Mouse (Mus musculus) limb, embryonic 11.5 days (tissue): ENCODE measurements around the gene Crb1. TPM values are rescaled to one million over a fixed set of nuclear protein-coding genes. Genes with fewer than 3 reads are reported as not detected.
A peak's percentile ranks its signal among the peaks of the same experiment; 100 is the strongest.

Source experiments
- ATAC-seq: fragments of 200-750 bp; cut with Nextera tagmentation; 2 replicates; pipeline ENCODE4 v1.8.0; 2017; ENCODE audit warnings: low read depth; ENCODE audit not compliant: insufficient number of reproducible peaks, low FRiP score, low TSS enrichment
- DNase-seq: peaks from one replicate; pipeline ENCODE4 v3.0.0-alpha.2; 2015; ENCODE audit warnings: low spot score
- H3K27ac ChIP-seq: fragments of 300-500 bp; sonication (generic); replicated peaks from 2 replicates; pipeline ENCODE4 v1.5.1; 2014; ENCODE audit warnings: low read depth, mild to moderate bottlenecking, low read length
- H3K27me3 ChIP-seq: fragments of 300-500 bp; sonication (generic); 2 replicates; pipeline ENCODE4 v1.6.1; 2014; ENCODE audit warnings: mild to moderate bottlenecking, low read length, mixed read lengths; ENCODE audit not compliant: control insufficient read depth, insufficient read depth
- H3K36me3 ChIP-seq: fragments of 300-500 bp; sonication (generic); 2 replicates; pipeline ENCODE4 v1.6.1; 2014; ENCODE audit warnings: mild to moderate bottlenecking, low read length, moderate library complexity, mixed read lengths; ENCODE audit not compliant: control insufficient read depth, insufficient read depth
- H3K4me1 ChIP-seq: fragments of 300-500 bp; sonication (generic); 2 replicates; pipeline ENCODE4 v1.6.1; 2014; ENCODE audit warnings: low read length, mixed read lengths; ENCODE audit not compliant: control insufficient read depth, insufficient read depth
- H3K4me2 ChIP-seq: fragments of 300-500 bp; sonication (generic); 2 replicates; pipeline ENCODE4 v1.6.1; 2014; ENCODE audit warnings: low read depth, mild to moderate bottlenecking, moderate library complexity; ENCODE audit not compliant: severe bottlenecking
- H3K4me3 ChIP-seq: fragments of 300-500 bp; sonication (generic); 2 replicates; pipeline ENCODE4 v1.5.1; 2014; ENCODE audit warnings: low read depth, low read length
- H3K9ac ChIP-seq: fragments of 300-500 bp; sonication (generic); 2 replicates; pipeline ENCODE4 v1.6.1; 2014; ENCODE audit warnings: mild to moderate bottlenecking, low read length
- H3K9me3 ChIP-seq: fragments of 300-500 bp; sonication (generic); 2 replicates; pipeline ENCODE4 v1.6.1; 2016; ENCODE audit warnings: low read length; ENCODE audit not compliant: control insufficient read depth
- WGBS: fragments of 180-500 bp; shearing (Covaris S2); extraction: QIAGEN DNeasy Blood & Tissue Kit; methylation state at CpG from one replicate; pipeline ENCODE4 v1.1.7; 2014; 5-methylcytosine and 5-hydroxymethylcytosine counted together
- polyA plus RNA-seq: library from polyadenylated mRNA; unstranded; fragments of >200 nt; fragmentation: Nextera tagmentation; extraction: Ambion mirVana; gene quantifications from 2 replicates; pipeline ENCODE4 v1.2.1, GENCODE M21; 2014

The Crb1 gene
- polyA plus RNA-seq, 1 experiment from 2014 or later = 0.20 TPM

DNA sequence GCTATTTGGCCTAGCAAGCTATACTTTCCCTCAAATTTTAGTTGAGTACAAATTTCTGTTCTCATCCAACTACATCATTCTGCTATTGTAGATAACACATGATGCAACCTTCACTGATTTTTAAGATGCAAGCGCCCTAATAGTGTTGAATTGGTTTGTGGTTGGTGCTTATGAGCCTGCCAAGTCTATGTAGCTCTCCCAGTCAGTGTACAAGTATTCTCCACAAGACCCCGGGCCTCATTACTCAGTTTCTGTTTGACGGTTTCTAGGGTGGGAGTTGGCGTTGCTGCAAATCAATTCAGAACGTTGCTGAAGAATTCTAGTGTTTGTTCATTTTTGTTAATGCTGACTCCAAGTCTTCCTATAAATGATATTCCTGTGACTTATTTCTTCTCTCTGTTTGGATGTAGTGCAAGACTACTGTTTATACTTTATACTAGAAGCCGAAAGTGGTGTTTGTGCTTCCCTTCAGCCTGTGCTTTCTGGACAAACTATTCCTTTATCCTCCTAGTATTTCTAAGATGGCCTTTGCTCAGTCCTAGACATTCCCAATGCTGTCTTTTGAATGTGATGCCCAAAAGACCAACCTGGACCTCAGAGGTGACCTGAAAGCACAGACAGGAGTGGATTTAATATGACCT lies 152.5 kb downstream of the Crb1 start:
- no peak overlapping the region for H3K9ac ChIP-seq
- WGBS = 82% methylated on average over 6 of the region's 6 CpGs
- no peaks in the 10 kb centered on the region for H3K9me3 ChIP-seq
- H3K4me2 ChIP-seq = no peak overlapping the region
- DNase-seq (no peak), ATAC-seq (no peak)
- no peak overlapping the region for H3K4me3 ChIP-seq
- no peaks in the 10 kb centered on the region for H3K4me1 ChIP-seq
- no peaks in the 10 kb centered on the region for H3K27me3 ChIP-seq
- H3K27ac ChIP-seq = no peak overlapping the region
- no peaks in the 10 kb centered on the region for H3K36me3 ChIP-seq

DNA sequence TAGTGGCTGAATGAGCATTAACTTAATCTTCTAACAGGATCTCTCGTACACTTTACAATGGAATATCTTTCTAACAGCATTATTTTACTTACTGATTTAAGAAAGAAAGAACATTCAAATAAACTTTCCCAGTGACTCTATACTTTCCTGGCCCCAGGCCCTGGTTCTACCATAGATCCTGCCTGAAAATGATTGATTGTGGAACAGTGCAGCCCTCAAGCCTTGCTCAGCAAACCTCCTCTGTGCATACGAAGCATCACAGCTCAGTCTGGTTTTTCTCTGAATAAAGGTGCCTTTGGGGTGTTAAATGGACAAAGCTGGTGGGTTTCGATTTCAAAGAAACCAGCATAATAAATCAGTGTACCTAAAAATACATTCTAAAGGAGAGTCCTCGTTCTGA lies 153.1 kb downstream of the Crb1 start:
- Histone ChIP-seq H3K9me3 (no peaks in the 10 kb centered on the region), H3K27me3 (no peaks in the 10 kb centered on the region), H3K4me1 (no peaks in the 10 kb centered on the region), H3K4me2 (no peak overlapping the region), H3K9ac (no peak overlapping the region), H3K4me3 (no peak overlapping the region), H3K27ac (no peak overlapping the region), H3K36me3 (no peaks in the 10 kb centered on the region)
- WGBS = 56% methylated on average over 4 of the region's 4 CpGs
- ATAC-seq (no peak), DNase-seq (no peak)

DNA sequence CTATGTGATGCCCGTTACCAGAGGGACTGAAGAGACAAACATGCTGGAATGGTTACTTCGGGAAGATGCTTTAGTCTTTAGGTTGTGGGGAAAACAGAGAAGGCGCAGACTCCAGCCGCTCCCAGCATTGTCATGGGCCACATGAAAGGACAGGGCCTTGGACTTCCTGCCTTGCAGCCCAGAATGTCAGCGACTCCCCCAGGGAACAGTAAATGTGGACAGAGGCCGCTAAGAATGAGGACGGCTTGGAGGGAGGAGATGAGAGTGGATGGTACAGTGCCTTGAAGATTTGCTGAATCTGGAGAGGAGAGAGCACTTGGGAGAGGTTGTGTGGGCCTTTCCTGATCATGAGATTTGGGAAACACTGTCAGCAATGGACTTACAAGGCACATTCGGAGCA lies 161.6 kb downstream of the Crb1 start:
- no peaks in the 10 kb centered on the region for H3K9me3 ChIP-seq
- no peak overlapping the region for H3K4me2 ChIP-seq
- H3K27ac ChIP-seq = no peak overlapping the region
- ATAC-seq (no peak), DNase-seq (no peak)
- H3K36me3 ChIP-seq = no peaks in the 10 kb centered on the region
- 69% methylated on average over 8 of the region's 8 CpGs for WGBS
- no peaks in the 10 kb centered on the region for H3K4me1 ChIP-seq
- no peaks in the 10 kb centered on the region for H3K27me3 ChIP-seq
- H3K9ac ChIP-seq = no peak overlapping the region
- no peak overlapping the region for H3K4me3 ChIP-seq

DNA sequence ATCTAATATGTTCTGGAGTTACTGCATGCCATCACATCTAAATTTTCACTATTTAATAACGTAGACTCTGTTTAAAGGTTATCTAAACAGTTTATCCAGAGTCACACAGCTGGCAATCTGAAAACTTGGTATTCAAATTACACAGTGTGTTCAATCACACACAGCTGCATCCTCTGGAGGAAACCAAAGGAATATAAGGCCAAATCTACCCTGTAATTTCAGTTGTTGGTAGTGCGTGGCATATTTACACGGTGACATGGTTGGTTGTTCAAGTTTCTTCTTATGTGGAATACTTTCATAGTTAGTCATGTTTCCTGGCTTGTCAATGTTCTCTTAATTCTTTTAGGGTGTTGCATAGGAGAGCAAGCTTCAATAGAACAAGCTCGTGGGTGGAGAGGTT lies 166.4 kb downstream of the Crb1 start:
- Histone ChIP-seq H3K4me1 (peaks cover 16% of the 10 kb centered on the region; the same call in 1 of the 2 replicates), H3K4me2 (no peak overlapping the region), H3K36me3 (no peaks in the 10 kb centered on the region)

DNA sequence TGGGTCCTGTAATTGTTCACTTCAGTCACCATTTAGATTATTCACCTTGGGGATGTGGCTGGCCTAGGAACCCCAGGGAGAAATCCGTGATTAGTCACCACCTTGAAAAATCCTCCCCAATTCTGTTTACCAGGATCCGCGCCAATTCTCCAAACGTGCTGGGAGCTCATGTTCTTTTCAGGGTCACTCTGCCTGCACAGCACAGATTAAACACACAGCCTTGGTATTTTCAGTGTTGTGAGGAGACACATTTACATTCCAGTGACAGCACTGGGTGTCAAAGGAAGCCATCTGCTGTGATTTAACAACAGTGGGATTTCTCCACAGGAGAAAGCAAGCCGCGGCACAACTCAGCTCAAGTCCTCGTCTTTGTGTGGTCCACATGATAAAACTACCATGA lies 167.1 kb downstream of the Crb1 start:
- Histone ChIP-seq H3K9ac (no peak overlapping the region), H3K27me3 (no peaks in the 10 kb centered on the region), H3K4me3 (no peak overlapping the region), H3K4me2 (no peak overlapping the region), H3K36me3 (no peaks in the 10 kb centered on the region), H3K27ac (no peak overlapping the region), H3K4me1 (peaks cover 16% of the 10 kb centered on the region; the same call in 1 of the 2 replicates), H3K9me3 (no peaks in the 10 kb centered on the region)
- ATAC-seq (no peak), DNase-seq (no peak)
- WGBS = 33% methylated on average over 7 of the region's 7 CpGs

More for the DNA sequence above, 166.4 kb downstream of the Crb1 start:
- Histone ChIP-seq H3K4me3 (no peak overlapping the region), H3K27me3 (no peaks in the 10 kb centered on the region), H3K9me3 (no peaks in the 10 kb centered on the region), H3K27ac (no peak overlapping the region), H3K9ac (no peak overlapping the region)
- 69% methylated on average over 4 of the region's 4 CpGs for WGBS
- no peak for ATAC-seq
- no peak for DNase-seq

DNA sequence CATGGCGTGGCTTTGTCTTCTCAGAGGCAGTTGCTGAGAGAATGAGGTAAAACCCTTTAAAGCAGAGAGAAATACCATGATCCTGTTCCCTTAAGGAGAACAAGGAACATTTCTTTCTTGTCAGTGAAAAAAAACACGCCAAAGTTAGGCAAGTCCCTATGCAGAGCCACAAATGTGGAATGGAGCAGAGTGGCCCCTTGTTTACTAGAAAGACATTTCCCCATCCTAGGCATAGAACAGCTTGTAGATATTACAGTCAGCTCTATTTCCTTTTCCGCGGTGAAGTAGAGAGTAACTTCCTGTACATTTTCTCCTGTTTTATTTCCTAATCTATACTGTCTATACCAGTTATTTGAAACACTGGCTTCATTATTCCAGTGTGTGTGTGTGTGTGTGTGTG lies 170.6 kb downstream of the Crb1 start:
- H3K4me1 ChIP-seq = peaks cover 16% of the 10 kb centered on the region; the same call in 1 of the 2 replicates
- no peaks in the 10 kb centered on the region for H3K36me3 ChIP-seq
- WGBS = 77% methylated on average over 4 of the region's 4 CpGs
- H3K9me3 ChIP-seq = no peaks in the 10 kb centered on the region
- ATAC-seq (no peak), DNase-seq (no peak)
- H3K4me3 ChIP-seq = no peak overlapping the region
- H3K27ac ChIP-seq = no peak overlapping the region
- H3K4me2 ChIP-seq = no peak overlapping the region
- H3K9ac ChIP-seq = no peak overlapping the region
- no peaks in the 10 kb centered on the region for H3K27me3 ChIP-seq

DNA sequence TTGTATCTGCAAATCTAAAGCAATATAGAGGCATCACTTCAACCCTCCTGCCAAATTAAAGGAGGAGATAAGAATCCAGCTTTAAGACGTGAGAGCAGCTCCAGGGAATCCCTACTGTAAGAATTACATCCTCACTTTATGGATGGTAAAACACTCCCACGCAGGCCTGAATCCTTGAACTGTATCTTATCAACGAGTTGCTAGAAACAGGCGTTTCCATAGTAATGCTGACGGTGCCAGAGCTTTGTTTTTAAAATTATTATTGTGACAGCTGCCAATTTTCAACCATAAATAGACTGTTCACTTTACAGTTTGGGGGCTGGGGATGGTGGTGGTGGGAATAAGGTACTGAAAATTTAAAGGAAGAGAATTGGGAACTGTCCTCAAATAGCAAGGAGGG lies 173.9 kb downstream of the Crb1 start:
- Histone ChIP-seq H3K9me3 (no peaks in the 10 kb centered on the region), H3K9ac (no peak overlapping the region), H3K4me2 (no peak overlapping the region), H3K4me1 (peaks cover 11% of the 10 kb centered on the region; the same call in 1 of the 2 replicates), H3K4me3 (no peak overlapping the region), H3K36me3 (no peaks in the 10 kb centered on the region), H3K27me3 (no peaks in the 10 kb centered on the region), H3K27ac (no peak overlapping the region)
- DNase-seq (no peak), ATAC-seq (no peak)
- 76% methylated on average over 5 of the region's 5 CpGs for WGBS

DNA sequence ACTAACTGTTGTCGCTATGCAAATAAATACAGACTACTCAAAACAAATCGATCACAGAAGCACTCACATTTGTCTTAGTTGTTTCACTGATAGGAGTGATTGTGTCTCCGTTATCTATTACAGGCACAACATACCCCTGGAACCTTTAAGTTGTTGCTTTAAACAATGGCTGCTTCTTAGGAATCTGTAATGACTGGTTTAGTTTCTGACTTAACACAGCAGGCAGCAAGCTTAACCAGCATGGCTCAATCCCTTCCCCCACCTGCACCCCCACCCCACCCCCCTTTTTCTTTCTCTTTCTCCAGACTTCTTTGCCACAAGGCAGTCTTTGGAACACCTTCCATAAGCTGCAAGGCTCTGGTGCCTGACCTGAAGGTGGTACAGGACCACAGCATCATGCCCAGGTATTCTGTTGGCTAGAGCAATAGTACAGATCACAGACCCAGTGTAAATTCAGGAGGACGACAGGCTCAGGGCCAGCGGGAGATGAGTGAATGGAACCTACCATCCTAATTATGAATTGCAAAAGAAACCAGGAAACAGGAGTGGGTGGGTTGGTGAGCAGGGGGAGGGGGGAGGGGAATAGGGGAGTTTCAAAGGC lies 182.4 kb downstream of the Crb1 start:
- H3K27me3 ChIP-seq = no peaks in the 10 kb centered on the region
- ATAC-seq = peak; percentile 61; the same call in 1 of the 2 replicates
- no peak overlapping the region for H3K9ac ChIP-seq
- H3K36me3 ChIP-seq = no peaks in the 10 kb centered on the region
- H3K4me3 ChIP-seq = no peak overlapping the region
- H3K4me1 ChIP-seq = peaks cover 16% of the 10 kb centered on the region; the same call in 1 of the 2 replicates
- H3K27ac ChIP-seq = peak overlapping the region; percentile 42; the same call in 1 of the 2 replicates
- H3K9me3 ChIP-seq = no peaks in the 10 kb centered on the region
- peak overlapping the region; percentile 30 for H3K4me2 ChIP-seq
- peak; percentile 52 for DNase-seq
- WGBS = 8% methylated on average over 5 of the region's 5 CpGs
